Mouse (Mus musculus) T-cell, adult 2 months (primary cell): Measurements from ENCODE around the gene Trappc4.
A peak's percentile ranks its signal among the peaks of the same experiment; 100 is the strongest.
"Not testable (repeated sequence)": the region's sequence is repeated elsewhere in the genome, so short reads cannot be mapped to it uniquely, and the experiment has no call there.

Experiments used
- DNase-seq: peaks from one replicate; pipeline ENCODE4 v3.0.0; 2022; ENCODE audit warnings: low spot score

The Trappc4 gene

GRCm38 (mm10) chr9:44406906-44407751 lies at the start of gene Trappc4, which contains the start of gene Rps25:
TSS of gene Trappc4 (minus strand) at chr9:44407600.
TSS of gene Rps25 (plus strand) at chr9:44407139.
- DNase-seq = peak; percentile 91

DNA sequence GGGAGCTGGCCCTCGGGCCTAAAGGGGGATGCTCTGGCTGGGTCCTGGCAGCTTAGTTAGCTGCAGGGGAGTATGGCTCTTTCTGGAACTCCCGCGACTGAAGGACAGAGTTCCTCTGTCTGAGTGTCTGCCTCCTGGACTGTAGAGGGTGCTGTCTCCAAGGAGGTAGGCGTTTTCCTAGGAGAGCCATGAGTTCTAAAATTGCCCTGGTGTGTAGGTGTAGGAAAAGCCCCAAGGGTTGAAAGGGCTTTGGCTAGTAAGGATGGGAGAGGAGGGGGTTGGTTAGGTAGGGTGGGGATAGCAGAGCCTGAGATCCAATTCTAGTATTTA lies 47.5 kb upstream of the Trappc4 start, which contains the start of gene Upk2:
Gene Upk2, minus strand, starts transcription at position 86 of the 330 bp plus-strand sequence.
- no peak for DNase-seq

- DNase-seq = peak; percentile 82
Measured at GRCm38 (mm10) chr9:44454132-44454890, 46.9 kb upstream of the Trappc4 start.

- DNase-seq = no peak
Measured at GRCm38 (mm10) chr9:44450387-44450786, 43.0 kb upstream of the Trappc4 start.

- not testable (repeated sequence) for DNase-seq
Measured at GRCm38 (mm10) chr9:44444402-44445025, 37.1 kb upstream of the Trappc4 start.

DNA sequence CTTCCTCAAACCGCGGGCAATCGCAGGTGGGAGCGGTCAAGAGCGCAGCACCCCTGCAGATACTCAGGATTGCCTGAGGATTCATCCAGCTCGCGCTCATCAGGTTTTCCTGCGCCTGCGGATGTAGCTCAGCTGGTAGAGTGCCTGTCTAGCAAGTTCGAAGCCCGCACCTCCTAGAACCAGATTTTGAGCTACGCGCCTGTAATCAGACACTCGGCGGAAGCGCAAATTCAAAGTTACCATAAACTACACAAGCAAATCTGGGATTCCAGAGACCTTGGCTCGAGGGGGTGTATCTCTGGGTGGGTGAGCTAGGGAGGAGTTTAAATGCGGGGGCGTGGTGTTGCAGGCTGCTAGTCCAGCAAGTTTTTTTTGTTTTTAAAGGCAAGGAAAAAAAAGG lies 33.6 kb upstream of the Trappc4 start, which contains the start of gene Foxr1:
Gene Foxr1, minus strand, starts transcription at position 176 of the 400 bp plus-strand sequence.
- DNase-seq = no peak

- DNase-seq = no peak
Measured at GRCm38 (mm10) chr9:44435747-44436146, 28.3 kb upstream of the Trappc4 start.

GRCm38 (mm10) chr9:44432577-44433185 lies 25.3 kb upstream of the Trappc4 start:
- no peak for DNase-seq

- no peak for DNase-seq
Measured at GRCm38 (mm10) chr9:44423576-44423975, 16.2 kb upstream of the Trappc4 start.

DNA sequence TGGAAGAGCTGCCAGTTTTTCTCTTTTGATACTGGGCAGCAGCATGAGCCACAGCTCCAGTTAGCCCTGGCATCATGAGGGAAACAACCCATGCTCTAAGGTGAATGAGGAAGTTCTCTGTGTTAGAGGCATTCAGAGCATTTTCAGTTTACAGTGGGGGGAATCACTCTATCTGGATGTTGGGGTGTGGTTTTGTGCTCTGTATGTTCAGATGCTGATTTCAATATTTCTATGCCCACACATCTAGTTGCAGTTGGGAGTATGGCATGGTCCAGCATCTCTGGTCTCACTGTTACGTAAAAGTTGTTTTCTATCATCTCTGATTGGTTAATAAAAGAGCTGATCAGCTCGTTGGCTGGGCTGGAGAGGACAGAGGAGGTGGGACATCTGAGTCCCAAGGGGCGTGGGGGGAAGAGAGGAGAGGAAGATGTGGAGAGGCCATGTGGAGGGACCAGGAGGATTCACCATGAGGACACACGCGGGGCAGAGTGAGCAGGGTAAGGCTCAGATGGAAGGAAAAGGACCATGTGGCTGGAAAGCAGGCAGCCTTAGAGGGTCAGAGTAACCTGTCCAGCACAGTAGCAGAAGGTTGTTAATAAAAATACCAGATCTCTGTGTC lies 13.0 kb upstream of the Trappc4 start:
- no peak for DNase-seq

- DNase-seq = not testable (repeated sequence)
Measured at GRCm38 (mm10) chr9:44419730-44420129, 12.3 kb upstream of the Trappc4 start.

DNA sequence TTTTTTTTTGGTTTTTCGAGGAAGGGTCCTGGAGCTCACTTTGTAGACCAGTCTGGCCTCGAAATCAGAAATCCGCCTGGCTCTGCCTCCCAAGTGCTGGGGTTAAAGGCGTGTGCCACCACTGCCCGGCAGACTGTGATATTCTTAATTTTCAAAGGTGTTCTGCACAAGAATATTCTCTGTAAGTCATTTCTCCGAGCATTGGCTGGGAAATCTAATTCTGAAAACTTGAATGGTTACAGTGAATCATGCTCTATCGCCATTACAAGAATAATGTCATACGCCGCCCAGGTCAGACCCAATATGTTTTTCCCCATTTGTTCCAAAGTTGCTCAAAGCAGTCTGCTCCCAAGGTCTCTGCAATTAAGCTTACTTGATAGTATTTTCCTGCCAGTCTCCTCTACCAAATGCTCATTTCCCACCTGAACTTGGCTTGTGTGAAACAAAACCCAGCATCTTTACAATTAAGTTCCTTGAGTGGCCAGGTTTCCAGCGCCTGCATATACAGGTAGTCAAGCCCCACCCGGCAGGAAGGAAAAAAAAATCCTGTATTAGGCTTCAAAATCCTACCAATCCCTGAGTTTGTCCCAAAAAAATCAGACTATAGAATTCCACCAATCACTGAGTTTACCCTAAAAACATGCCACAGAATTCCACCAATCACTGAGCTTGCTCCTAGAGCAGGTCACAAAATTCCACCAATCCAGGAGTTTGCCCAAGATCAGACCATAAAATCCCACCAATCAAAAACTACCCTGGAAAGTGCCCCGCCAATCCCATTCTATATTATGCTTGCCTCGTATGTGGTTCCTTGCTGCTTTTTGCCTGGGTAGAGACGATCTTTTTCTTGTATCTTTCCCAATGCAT lies 11.4 kb upstream of the Trappc4 start, which contains the start of gene Ccdc84:
Gene Ccdc84, minus strand, starts transcription at position 51 of the 867 bp plus-strand sequence.
- DNase-seq = no peak

DNA sequence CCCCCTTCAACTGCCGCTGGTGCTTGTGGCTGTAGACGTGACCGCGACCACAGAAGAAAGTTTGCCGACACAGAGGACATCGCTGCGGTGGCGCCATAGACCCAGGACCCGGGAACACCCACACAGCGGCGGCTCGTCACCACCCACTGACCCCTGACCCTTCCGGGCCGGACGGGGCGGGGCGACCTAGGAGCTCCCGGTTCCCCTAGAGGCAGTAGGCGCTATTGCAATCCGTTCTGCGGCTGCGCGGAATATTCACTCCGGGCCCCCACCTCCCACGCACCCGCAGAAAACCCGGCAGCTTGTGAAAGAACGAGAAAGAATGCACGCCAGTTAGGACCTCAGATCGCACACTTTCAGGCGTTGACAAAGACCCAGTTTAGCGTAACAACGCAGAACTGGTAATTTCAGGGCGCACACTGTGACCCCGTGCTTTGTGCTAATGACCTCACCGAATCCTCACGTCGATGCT lies 10.5 kb upstream of the Trappc4 start:
- DNase-seq = peak; percentile 90

DNA sequence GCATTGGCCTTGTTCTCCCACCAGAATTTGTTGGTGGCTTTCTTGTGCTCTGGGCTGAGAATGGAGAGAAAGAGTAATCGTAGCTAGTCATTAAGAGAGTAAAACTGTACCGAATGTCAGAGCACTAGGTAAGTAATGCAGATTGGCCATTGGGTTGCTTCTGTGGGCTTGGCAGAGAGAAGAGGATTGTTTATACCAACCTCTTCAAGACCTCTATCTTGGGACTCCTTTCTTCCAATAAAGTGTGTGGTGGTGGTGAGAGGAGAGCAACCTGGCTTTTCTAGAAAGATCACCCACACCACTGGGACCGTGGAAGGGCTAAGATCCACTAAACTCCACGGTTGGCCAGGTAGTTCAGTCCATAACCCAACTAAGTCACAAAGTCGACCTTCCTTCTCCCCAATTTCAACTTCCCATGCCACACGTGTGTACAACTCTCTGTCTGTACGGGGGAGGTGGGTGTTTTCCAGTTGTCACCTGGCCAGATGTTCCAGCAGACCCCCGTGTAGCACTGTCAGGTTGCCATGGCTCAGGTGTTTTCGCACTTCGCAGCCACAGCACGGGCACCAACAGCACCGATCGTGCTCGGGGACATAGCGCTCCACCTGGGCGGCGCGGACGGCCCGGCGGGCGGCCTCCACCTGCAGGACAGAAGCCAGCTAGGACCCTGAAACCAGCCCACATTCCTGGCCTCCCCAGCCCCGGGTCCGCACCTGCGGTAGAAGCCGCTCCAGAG lies 9.9 kb upstream of the Trappc4 start:
- DNase-seq = no peak

- DNase-seq = no peak
Measured at GRCm38 (mm10) chr9:44412781-44413180, 5.4 kb upstream of the Trappc4 start.

DNA sequence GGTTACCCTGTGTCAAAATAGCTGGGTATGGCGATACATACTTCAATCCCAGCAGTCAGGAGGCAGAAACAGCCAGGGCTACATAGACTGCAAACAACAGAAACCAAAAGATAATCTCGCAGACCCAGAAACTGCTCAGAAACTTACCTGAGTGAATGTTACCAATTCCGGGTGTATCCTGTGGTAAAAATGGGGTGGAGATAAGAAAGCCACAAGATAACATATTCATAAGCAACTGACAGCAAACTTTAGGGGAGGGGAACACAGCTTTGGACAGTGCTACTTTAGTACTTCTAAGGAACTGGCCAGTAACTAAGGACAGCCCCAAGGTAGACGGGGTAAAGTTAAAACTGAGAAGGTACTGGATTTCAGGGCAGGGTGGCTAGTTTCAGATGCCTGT lies 4.9 kb upstream of the Trappc4 start:
- no peak for DNase-seq

DNA sequence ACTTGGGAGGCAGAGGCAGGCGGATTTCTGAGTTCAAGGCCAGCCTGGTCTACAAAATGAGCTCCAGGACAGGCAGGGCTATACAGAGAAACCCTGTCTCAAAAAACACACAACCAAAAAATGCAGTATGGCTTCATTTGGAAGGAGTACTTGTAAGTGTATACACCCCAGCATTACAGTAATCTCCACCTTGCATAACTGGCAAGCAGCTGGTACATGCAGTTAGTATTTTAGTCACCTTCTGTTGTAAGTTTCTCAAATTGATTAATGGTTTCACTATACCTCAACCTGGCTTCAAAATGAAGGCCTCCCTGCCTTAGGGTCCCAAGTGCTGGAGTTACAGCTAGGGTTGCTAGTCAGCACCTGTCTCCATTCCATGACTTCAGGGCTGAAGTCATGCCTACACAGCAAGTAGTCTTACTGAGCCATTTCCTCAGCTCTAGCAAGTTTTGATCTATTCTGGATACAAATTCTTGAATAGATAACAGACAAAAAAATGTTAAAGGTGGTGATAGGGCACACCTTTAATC lies 4.3 kb upstream of the Trappc4 start:
- no peak for DNase-seq

DNA sequence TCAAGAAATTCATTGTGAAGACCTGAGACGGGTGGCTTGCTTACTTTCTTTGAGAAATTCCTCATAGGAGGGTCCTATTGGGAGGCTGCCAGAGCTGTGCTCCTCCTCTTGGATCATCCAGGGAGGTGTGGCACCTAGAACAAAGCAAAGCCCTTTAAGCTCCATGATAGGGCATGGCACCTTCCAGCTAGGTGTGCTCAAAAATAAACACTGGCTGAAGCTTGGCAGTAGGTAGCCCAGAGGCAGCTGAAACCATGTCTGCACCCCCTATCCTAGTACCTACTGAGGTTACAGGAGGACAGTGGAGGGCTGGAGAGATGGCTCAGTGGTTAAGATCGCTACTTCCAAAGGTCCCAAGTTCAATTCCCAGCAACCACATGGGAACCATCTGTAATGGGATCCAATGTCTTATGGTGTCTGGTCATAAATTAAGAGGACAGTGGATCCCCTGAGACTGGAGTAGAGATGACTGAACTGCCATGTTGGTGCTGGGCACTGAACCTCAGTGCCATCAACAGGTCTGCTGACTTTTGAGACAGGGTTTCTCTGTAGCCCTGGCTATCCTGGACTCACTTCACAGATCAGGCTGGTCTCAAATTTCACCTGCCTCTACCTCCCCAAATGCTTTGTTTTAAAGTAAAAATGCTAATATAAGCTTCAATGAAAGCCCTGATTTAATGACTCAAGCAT lies 3.4 kb upstream of the Trappc4 start:
- no peak for DNase-seq

DNA sequence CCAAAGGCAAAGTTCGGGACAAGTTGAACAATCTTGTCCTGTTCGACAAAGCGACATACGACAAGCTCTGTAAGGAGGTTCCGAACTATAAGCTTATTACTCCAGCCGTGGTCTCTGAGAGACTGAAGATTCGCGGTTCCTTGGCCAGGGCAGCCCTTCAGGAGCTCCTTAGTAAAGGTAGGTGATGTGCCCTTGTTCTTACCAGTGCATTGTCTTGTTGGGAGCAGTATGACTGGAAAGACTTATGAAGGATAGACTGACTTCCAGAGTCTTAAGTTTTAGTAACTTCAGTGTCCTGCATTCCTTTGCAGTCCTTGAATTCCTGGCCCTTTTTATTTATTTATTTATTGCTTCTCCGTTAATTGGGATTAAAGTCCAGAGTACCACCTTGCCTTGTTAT lies 1.3 kb upstream of the Trappc4 start:
- not testable (repeated sequence) for DNase-seq
